ENCODE assay signal across 10 mouse cellular contexts in genomic region chrX:18165121-18165520, GRCm38 (mm10). TPM values are rescaled to one million over a fixed set of nuclear protein-coding genes. Genes with fewer than 3 reads are reported as not detected.
A peak's percentile ranks its signal among the peaks of the same experiment; 100 is the strongest.
DNase-seq lines count a peak whose midpoint lies in the region; ATAC-seq and TF ChIP-seq lines count a peak whose summit lies in the region.
"Had no signal": no experiment of that assay in that cellular context is flagged by ENCODE, and none has a peak within 500 bp of the region (broad histone marks: within the 10 kb centered on the region; RNA-seq: fewer than 3 reads in every experiment).

No protein-coding gene starts in this region.

- no peak overlapping the region for H3K9ac ChIP-seq in hindbrain, embryonic 11.5 days (ENCODE audit: low read depth, low read length)
- no peak overlapping the region for H3K9ac ChIP-seq in CH12.LX (ENCODE audit: insufficient read depth, low read depth)
- H3K9ac ChIP-seq in forebrain, embryonic 14.5 days (ENCODE audit: low read length), result no peak overlapping the region

- peaks cover 32% of the 10 kb centered on the region for H3K79me2 ChIP-seq in CH12.LX (replicated peaks; ENCODE audit: control insufficient read depth, extremely low read depth, insufficient read depth, poor library complexity, severe bottlenecking)
- H3K79me2 ChIP-seq in macrophage (ENCODE audit: inconsistent target), result peaks cover 69% of the 10 kb centered on the region

- no peak overlapping the region for H3K27ac ChIP-seq in hindbrain, embryonic 10.5 days
- no peak overlapping the region for H3K27ac ChIP-seq in hindbrain, embryonic 11.5 days (ENCODE audit: low read depth, low read length)
- H3K27ac ChIP-seq in CH12.LX (ENCODE audit: insufficient read depth, low read depth), result no peak overlapping the region
- no peak overlapping the region for H3K27ac ChIP-seq in forebrain, embryonic 14.5 days (ENCODE audit: low read depth, low read length)
- H3K27ac ChIP-seq in macrophage, result no peak overlapping the region

- no peak for TF ChIP-seq CTCF in CH12.LX (conservative IDR thresholded peaks at IDR 0.05 in 1 of 2, IDR thresholded peaks at IDR 0.05 in 1 of 2; ENCODE audit: low read depth in 2 of 2, low read length in 2 of 2)

- 84% methylated on average over 2 of the region's 2 CpGs for WGBS in hindbrain, embryonic 10.5 days
- WGBS in hindbrain, embryonic 11.5 days, result 76% methylated on average over 2 of the region's 2 CpGs
- 81% methylated on average over 2 of the region's 2 CpGs for WGBS in forebrain, embryonic 14.5 days
- 38% methylated on average over 2 of the region's 2 CpGs for WGBS in macrophage (ENCODE audit: missing documents)

- H3K4me1 ChIP-seq in hindbrain, embryonic 10.5 days (replicated peaks), result no peaks in the 10 kb centered on the region
- H3K4me1 ChIP-seq in hindbrain, embryonic 11.5 days (replicated peaks; ENCODE audit: control insufficient read depth, insufficient read depth, low read length), result no peaks in the 10 kb centered on the region
- no peaks in the 10 kb centered on the region for H3K4me1 ChIP-seq in CH12.LX (ENCODE audit: control insufficient read depth in 1 of 2, insufficient read depth in 2 of 2)
- H3K4me1 ChIP-seq in forebrain, embryonic 14.5 days (ENCODE audit: control insufficient read depth, insufficient read depth, low read length), result no peaks in the 10 kb centered on the region

- DNase-seq in hindbrain, embryonic 10.5 days (ENCODE audit: low spot score), result no peak
- DNase-seq in hindbrain, embryonic 11.5 days (ENCODE audit: low spot score), result no peak
- DNase-seq in CH12.LX (ENCODE audit: extremely low read depth), result no peak
- DNase-seq in forebrain, embryonic 14.5 days (ENCODE audit: low spot score), result no peak
- DNase-seq in right cerebral cortex, postnatal 10 days (ENCODE audit: low spot score in 2 of 2), result no peak
- no peak for DNase-seq in testis, postnatal 10 days (ENCODE audit: low spot score)
- DNase-seq in layer of hippocampus, adult 8-10 months (ENCODE audit: low spot score in 2 of 2), result no peak

- TF ChIP-seq EP300 in CH12.LX (IDR thresholded peaks at IDR 0.05; ENCODE audit: low read length), result no peak

- H3K9me3 ChIP-seq in hindbrain, embryonic 10.5 days, result no peaks in the 10 kb centered on the region
- H3K9me3 ChIP-seq in hindbrain, embryonic 11.5 days (ENCODE audit: control insufficient read depth, low read length), result no peaks in the 10 kb centered on the region
- no peaks in the 10 kb centered on the region for H3K9me3 ChIP-seq in CH12.LX (replicated peaks; ENCODE audit: low read length)
- no peaks in the 10 kb centered on the region for H3K9me3 ChIP-seq in forebrain, embryonic 14.5 days (replicated peaks; ENCODE audit: control insufficient read depth, low read length)

- ATAC-seq in hindbrain, embryonic 11.5 days (ENCODE audit: low FRiP score), result no peak
- no peak for ATAC-seq in forebrain, embryonic 14.5 days
- ATAC-seq: activated CD4-positive, CD25-positive, alpha-beta regulatory T cell, adult 4 months had no signal

- no peak overlapping the region for H3K4me2 ChIP-seq in hindbrain, embryonic 11.5 days (replicated peaks; ENCODE audit: low read depth, low read length)
- H3K4me2 ChIP-seq in CH12.LX (ENCODE audit: insufficient read depth, low read depth, poor library complexity, severe bottlenecking), result no peak overlapping the region
- H3K4me2 ChIP-seq in forebrain, embryonic 14.5 days (ENCODE audit: low read length), result peak overlapping the region; percentile 62

- in situ Hi-C loops in CH12.LX (cut with MboI; ENCODE audit: low pct_ligation_motif_present, low pct_unique_long_range_greater_than_20kb, low sequenced_read_pairs), result no loop called here

- no peak for TF ChIP-seq POLR2A in CH12.LX (IDR thresholded peaks at IDR 0.05; ENCODE audit: low read depth, low read length)

- no peaks in the 10 kb centered on the region for H3K27me3 ChIP-seq in hindbrain, embryonic 10.5 days (ENCODE audit: insufficient read depth, poor library complexity, severe bottlenecking)
- no peaks in the 10 kb centered on the region for H3K27me3 ChIP-seq in hindbrain, embryonic 11.5 days (ENCODE audit: control insufficient read depth, insufficient read depth, low read length)
- H3K27me3 ChIP-seq in CH12.LX (replicated peaks), result no peaks in the 10 kb centered on the region
- H3K27me3 ChIP-seq in forebrain, embryonic 14.5 days (replicated peaks; ENCODE audit: control insufficient read depth, insufficient read depth, low read length), result no peaks in the 10 kb centered on the region

- no peak for TF ChIP-seq RAD21 in CH12.LX (IDR thresholded peaks at IDR 0.05; ENCODE audit: low read depth, low read length)

- dilution Hi-C loops in CH12.LX (cut with MboI; ENCODE audit: extremely low pct_ligation_motif_present, extremely low pct_unique_long_range_greater_than_20kb, low sequenced_read_pairs), result no loop called here

- peak overlapping the region; percentile 82 for H3K4me3 ChIP-seq in hindbrain, embryonic 10.5 days
- no peak overlapping the region for H3K4me3 ChIP-seq in hindbrain, embryonic 11.5 days (ENCODE audit: low read depth, low read length)
- H3K4me3 ChIP-seq in CH12.LX (replicated peaks in 1 of 3; ENCODE audit: low read depth in 2 of 3, low read length in 2 of 3, poor library complexity in 1 of 3) (peak overlapping the region in 2 of 3 experiments; percentile 70 to 82), macrophage (ENCODE audit: inconsistent target) (peak overlapping the region; percentile 87; the same call in 1 of the 2 replicates)
- H3K4me3 ChIP-seq in forebrain, embryonic 14.5 days (ENCODE audit: low read depth, low read length), result 0 out of 2 replicates have a peak overlapping the region, but pooled peaks have one; percentile 74

- no peaks in the 10 kb centered on the region for H3K36me3 ChIP-seq in hindbrain, embryonic 10.5 days
- no peaks in the 10 kb centered on the region for H3K36me3 ChIP-seq in hindbrain, embryonic 11.5 days (ENCODE audit: control insufficient read depth, insufficient read depth, low read length)
- H3K36me3 ChIP-seq in CH12.LX (replicated peaks in 1 of 2; ENCODE audit: control insufficient read depth in 1 of 2, insufficient read depth in 1 of 2, low read length in 1 of 2) (no peaks in the 10 kb centered on the region), macrophage (ENCODE audit: inconsistent target) (no peaks in the 10 kb centered on the region)
- no peaks in the 10 kb centered on the region for H3K36me3 ChIP-seq in forebrain, embryonic 14.5 days (ENCODE audit: control insufficient read depth, insufficient read depth, low read length)

TF ChIP-seq in CH12.LX, 34 proteins besides CTCF, POLR2A, EP300 and RAD21:
- TF ChIP-seq NRF1 (IDR thresholded peaks at IDR 0.05; ENCODE audit: low read depth, low read length) (no peak), USF2 (conservative IDR thresholded peaks at IDR 0.05; ENCODE audit: low read depth, low read length) (no peak), ELF1 (IDR thresholded peaks at IDR 0.05; ENCODE audit: low read depth, low read length) (no peak), ZMIZ1 (IDR thresholded peaks at IDR 0.05; ENCODE audit: low read depth, low read length) (no peak), PAX5 (IDR thresholded peaks at IDR 0.05; ENCODE audit: low read length) (no peak)

RNA-seq across cellular contexts. Expression of gene Kdm6a, which starts 2.7 kb away (rescaled TPM):
- polyA plus RNA-seq in hindbrain, embryonic 10.5 days (2016; fragmentation: Nextera tagmentation; extraction: Ambion mirVana), result 28.9 and 31.0 TPM in 2 replicates
- 35.3 and 36.2 TPM in 2 replicates for polyA plus RNA-seq in hindbrain, embryonic 11.5 days (2014; fragmentation: Nextera tagmentation; extraction: Ambion mirVana)
- total RNA-seq in CH12.LX (2012; rRNA removed), result 12.5 and 17.6 TPM in 2 replicates
- 24.2 and 24.5 TPM in 2 replicates for total RNA-seq in CH12.LX (2014; rRNA removed)
- polyA plus RNA-seq in CH12.LX (2012; ENCODE audit: insufficient read length, low read depth), result 17.0 and 21.0 TPM in 2 replicates
- 23.5 TPM in 2 replicates for polyA plus RNA-seq in forebrain, embryonic 14.5 days (2014; fragmentation: Nextera tagmentation; extraction: Ambion mirVana)
- 100 to 1,000 TPM in 21 of 26 experiments, 10 to 100 TPM in 5; 29.8 to 294 (median 185) TPM for total RNA-seq in macrophage (2018; cell fraction: chromatin; rRNA removed)
- 10 to 100 TPM; 12.0 to 70.0 (median 53.0) TPM for total RNA-seq in macrophage (2018; cell fraction: cytosol; rRNA removed)
- total RNA-seq in macrophage (2018; cell fraction: nucleus; rRNA removed), result 100 to 1,000 TPM in 18 of 26 experiments, 10 to 100 TPM in 8; 30.4 to 184 (median 134) TPM
- 24.7 to 32.8 TPM (median 31.8 TPM) in 3 replicates for polyA plus RNA-seq in macrophage (2018)
- total RNA-seq in layer of hippocampus, adult 8-10 months (2022), result 10 to 100 TPM; 38.3 to 53.0 (median 47.5) TPM

RNA-seq across cellular contexts. Expression of gene Dusp21, which starts 19.5 kb away (rescaled TPM):
- polyA plus RNA-seq in hindbrain, embryonic 10.5 days (2016; fragmentation: Nextera tagmentation; extraction: Ambion mirVana), result not detected in 2 replicates
- not detected in 2 replicates for polyA plus RNA-seq in hindbrain, embryonic 11.5 days (2014; fragmentation: Nextera tagmentation; extraction: Ambion mirVana)
- total RNA-seq in CH12.LX (2012; rRNA removed) (not detected in 2 replicates), CH12.LX (2014; rRNA removed) (not detected in 2 replicates)
- polyA plus RNA-seq in CH12.LX (2012; ENCODE audit: insufficient read length, low read depth) (not detected in 2 replicates), macrophage (2018) (not detected in 3 replicates)
- not detected in 2 replicates for polyA plus RNA-seq in forebrain, embryonic 14.5 days (2014; fragmentation: Nextera tagmentation; extraction: Ambion mirVana)
- total RNA-seq in macrophage (2018; cell fraction: chromatin; rRNA removed), result not detected
- total RNA-seq in macrophage (2018; cell fraction: cytosol; rRNA removed), result not detected
- not detected for total RNA-seq in macrophage (2018; cell fraction: nucleus; rRNA removed)
- total RNA-seq in layer of hippocampus, adult 8-10 months (2022), result not detected
- total RNA-seq: layer of hippocampus, postnatal 14 days had no signal
- polyA plus RNA-seq: activated CD4-positive, CD25-positive, alpha-beta regulatory T cell, adult 4 months had no signal
